Mouse (Mus musculus): ENCODE measurements around the gene Efcab7. TPM values are rescaled to one million over a fixed set of nuclear protein-coding genes. Genes with fewer than 3 reads are reported as not detected.

Gene Efcab7
- polyA plus RNA-seq (2015; fragmentation: Nextera tagmentation; extraction: Ambion mirVana), result 16.2 and 19.3 TPM in 2 replicates

GRCm38 (mm10) chr4:99829094-99830073, at the start of gene Efcab7:
TSS of gene Efcab7 (plus strand) at chr4:99829198.
- Histone ChIP-seq H3K9me3 (no peaks in the 10 kb centered on the region), H3K4me3 (peak within 1 kb of the TSS; percentile 76), H3K27ac (peak within 1 kb of the TSS; percentile 86), H3K9ac (peak within 1 kb of the TSS; percentile 61), H3K4me1 (peaks cover 4% of the 10 kb centered on the region; the same call in 1 of the 2 replicates), H3K27me3 (no peaks in the 10 kb centered on the region), H3K4me2 (peak within 1 kb of the TSS; percentile 68), H3K36me3 (no peaks in the 10 kb centered on the region)
- WGBS, result under 1% methylated on average over 48 of the region's 48 CpGs
- ATAC-seq (ENCODE audit: insufficient number of reproducible peaks, low FRiP score, low TSS enrichment, low read depth), result peak; percentile 77; the same call in 1 of the 2 replicates

GRCm38 (mm10) chr4:99792365-99792764, 36.6 kb upstream of the Efcab7 start:
- WGBS, result 79% methylated on average over 6 of the region's 6 CpGs

GRCm38 (mm10) chr4:99816697-99817460, 12.1 kb upstream of the Efcab7 start:
- no peaks in the 10 kb centered on the region for H3K36me3 ChIP-seq
- 73% methylated on average over 7 of the region's 7 CpGs for WGBS
- H3K4me2 ChIP-seq, result no peak overlapping the region
- no peak for ATAC-seq (ENCODE audit: insufficient number of reproducible peaks, low FRiP score, low TSS enrichment, low read depth)
- no peaks in the 10 kb centered on the region for H3K9me3 ChIP-seq
- H3K27me3 ChIP-seq, result no peaks in the 10 kb centered on the region
- no peak overlapping the region for H3K27ac ChIP-seq
- H3K4me3 ChIP-seq, result no peak overlapping the region
- H3K4me1 ChIP-seq, result no peaks in the 10 kb centered on the region
- no peak overlapping the region for H3K9ac ChIP-seq

More at GRCm38 (mm10) chr4:99792365-99792764, 36.6 kb upstream of the Efcab7 start:
- no peaks in the 10 kb centered on the region for H3K27me3 ChIP-seq
- no peak overlapping the region for H3K9ac ChIP-seq
- H3K27ac ChIP-seq, result no peak overlapping the region
- H3K4me3 ChIP-seq, result no peak overlapping the region
- H3K4me1 ChIP-seq, result no peaks in the 10 kb centered on the region
- ATAC-seq (ENCODE audit: insufficient number of reproducible peaks, low FRiP score, low TSS enrichment, low read depth), result no peak
- H3K4me2 ChIP-seq, result no peak overlapping the region
- no peaks in the 10 kb centered on the region for H3K9me3 ChIP-seq
- no peaks in the 10 kb centered on the region for H3K36me3 ChIP-seq

GRCm38 (mm10) chr4:99828337-99828736, 661 bp upstream of the Efcab7 start:
- no peak overlapping the region for H3K9ac ChIP-seq
- 57% methylated on average over 4 of the region's 4 CpGs for WGBS
- no peaks in the 10 kb centered on the region for H3K27me3 ChIP-seq
- no peak for ATAC-seq (ENCODE audit: insufficient number of reproducible peaks, low FRiP score, low TSS enrichment, low read depth)
- H3K9me3 ChIP-seq, result no peaks in the 10 kb centered on the region
- peaks cover 4% of the 10 kb centered on the region; the same call in 1 of the 2 replicates for H3K4me1 ChIP-seq
- no peak overlapping the region for H3K27ac ChIP-seq
- H3K36me3 ChIP-seq, result no peaks in the 10 kb centered on the region
- H3K4me2 ChIP-seq, result peak overlapping the region; percentile 68
- H3K4me3 ChIP-seq, result peak overlapping the region; percentile 76

GRCm38 (mm10) chr4:99828739-99829093, 282 bp upstream of the Efcab7 start:
- peaks cover 4% of the 10 kb centered on the region; the same call in 1 of the 2 replicates for H3K4me1 ChIP-seq
- H3K4me2 ChIP-seq, result peak overlapping the region; percentile 68
- H3K9me3 ChIP-seq, result no peaks in the 10 kb centered on the region
- peak overlapping the region; percentile 76 for H3K4me3 ChIP-seq
- H3K27me3 ChIP-seq, result no peaks in the 10 kb centered on the region
- ATAC-seq (ENCODE audit: insufficient number of reproducible peaks, low FRiP score, low TSS enrichment, low read depth), result no peak
- H3K36me3 ChIP-seq, result no peaks in the 10 kb centered on the region
- H3K27ac ChIP-seq, result peak overlapping the region; percentile 86
- H3K9ac ChIP-seq, result peak overlapping the region; percentile 61; the same call in 1 of the 2 replicates
- WGBS, result 0% methylated on average over 7 of the region's 7 CpGs

GRCm38 (mm10) chr4:99881882-99882281, 52.9 kb downstream of the Efcab7 start:
- no peaks in the 10 kb centered on the region for H3K9me3 ChIP-seq
- H3K27me3 ChIP-seq, result no peaks in the 10 kb centered on the region
- no peak overlapping the region for H3K4me2 ChIP-seq
- no peak overlapping the region for H3K9ac ChIP-seq
- no peaks in the 10 kb centered on the region for H3K4me1 ChIP-seq
- H3K27ac ChIP-seq, result no peak overlapping the region
- H3K36me3 ChIP-seq, result no peaks in the 10 kb centered on the region
- ATAC-seq (ENCODE audit: insufficient number of reproducible peaks, low FRiP score, low TSS enrichment, low read depth), result no peak
- H3K4me3 ChIP-seq, result no peak overlapping the region

- no peak overlapping the region for H3K27ac ChIP-seq
- H3K27me3 ChIP-seq, result no peaks in the 10 kb centered on the region
- H3K4me3 ChIP-seq, result no peak overlapping the region
- no peaks in the 10 kb centered on the region for H3K36me3 ChIP-seq
- H3K9me3 ChIP-seq, result no peaks in the 10 kb centered on the region
- no peak for ATAC-seq (ENCODE audit: insufficient number of reproducible peaks, low FRiP score, low TSS enrichment, low read depth)
- H3K4me2 ChIP-seq, result no peak overlapping the region
- no peak overlapping the region for H3K9ac ChIP-seq
- no peaks in the 10 kb centered on the region for H3K4me1 ChIP-seq
Measured at GRCm38 (mm10) chr4:99882405-99882804, 53.4 kb downstream of the Efcab7 start.

GRCm38 (mm10) chr4:99913894-99914451, 85.0 kb downstream of the Efcab7 start:
- Histone ChIP-seq H3K4me2 (no peak overlapping the region), H3K4me1 (no peaks in the 10 kb centered on the region), H3K27me3 (no peaks in the 10 kb centered on the region), H3K4me3 (no peak overlapping the region), H3K36me3 (0 out of 2 replicates have a peak, but pooled peaks cover 6% of the 10 kb centered on the region), H3K9ac (no peak overlapping the region), H3K9me3 (no peaks in the 10 kb centered on the region), H3K27ac (no peak overlapping the region)
- no peak for ATAC-seq (ENCODE audit: insufficient number of reproducible peaks, low FRiP score, low TSS enrichment, low read depth)
- WGBS, result 66% methylated on average over 4 of the region's 4 CpGs

GRCm38 (mm10) chr4:99926380-99926779, 97.4 kb downstream of the Efcab7 start:
- Histone ChIP-seq H3K36me3 (no peaks in the 10 kb centered on the region), H3K27me3 (no peaks in the 10 kb centered on the region), H3K27ac (no peak overlapping the region), H3K4me2 (no peak overlapping the region), H3K4me1 (peaks cover 19% of the 10 kb centered on the region), H3K9ac (no peak overlapping the region), H3K9me3 (no peaks in the 10 kb centered on the region), H3K4me3 (no peak overlapping the region)
- ATAC-seq (ENCODE audit: insufficient number of reproducible peaks, low FRiP score, low TSS enrichment, low read depth), result no peak
- 82% methylated on average over 4 of the region's 4 CpGs for WGBS

GRCm38 (mm10) chr4:99928521-99928920, 99.5 kb downstream of the Efcab7 start:
- ATAC-seq (ENCODE audit: insufficient number of reproducible peaks, low FRiP score, low TSS enrichment, low read depth), result no peak
- H3K27ac ChIP-seq, result no peak overlapping the region
- no peaks in the 10 kb centered on the region for H3K27me3 ChIP-seq
- no peak overlapping the region for H3K4me3 ChIP-seq
- H3K36me3 ChIP-seq, result no peaks in the 10 kb centered on the region
- 72% methylated on average over 6 of the region's 6 CpGs for WGBS
- H3K9me3 ChIP-seq, result no peaks in the 10 kb centered on the region
- H3K9ac ChIP-seq, result no peak overlapping the region
- H3K4me2 ChIP-seq, result no peak overlapping the region
- H3K4me1 ChIP-seq, result peaks cover 19% of the 10 kb centered on the region

- WGBS, result 3% methylated on average over 23 of the region's 23 CpGs
- H3K4me3 ChIP-seq, result peak within 1 kb of the TSS; percentile 65
- peak within 1 kb of the TSS; percentile 57 for H3K9ac ChIP-seq
- peaks cover 19% of the 10 kb centered on the region for H3K4me1 ChIP-seq
- H3K4me2 ChIP-seq, result peak within 1 kb of the TSS; percentile 89
- peak; percentile 81 for ATAC-seq (ENCODE audit: insufficient number of reproducible peaks, low FRiP score, low TSS enrichment, low read depth)
- peak within 1 kb of the TSS; percentile 89 for H3K27ac ChIP-seq
- H3K36me3 ChIP-seq, result no peaks in the 10 kb centered on the region
- no peaks in the 10 kb centered on the region for H3K27me3 ChIP-seq
- H3K9me3 ChIP-seq, result no peaks in the 10 kb centered on the region
Measured at GRCm38 (mm10) chr4:99929149-99929612, 100.2 kb downstream of the Efcab7 start, which contains the start of gene Pgm1. TSS of gene Pgm1 (plus strand) at chr4:99929414.
